Mouse (Mus musculus) embryonic facial prominence, embryonic 10.5 days (tissue): ENCODE measurements at regions not wholly inside any gene's neighbourhood (a gene's known extent, or its start where the extent isn't known, plus 50 kb on each side); places are given as distances from the start of the nearest gene placed in this dataset.
"Not testable (repeated sequence)": the region's sequence is repeated elsewhere in the genome, so short reads cannot be mapped to it uniquely, and the experiment has no call there.

ENCODE experiments used
- DNase-seq: peaks from one replicate; pipeline ENCODE4 v3.0.0-alpha.2; 2017; ENCODE audit warnings: low spot score
- H3K27ac ChIP-seq: fragments of 300-500 bp; sonication (generic); replicated peaks from 2 replicates; pipeline ENCODE4 v1.5.1; 2016; ENCODE audit warnings: mild to moderate bottlenecking
- H3K27me3 ChIP-seq: fragments of 300-500 bp; sonication (generic); replicated peaks from 2 replicates; pipeline ENCODE4 v1.6.1; 2016; ENCODE audit warnings: low read depth, mild to moderate bottlenecking; ENCODE audit not compliant: poor library complexity, severe bottlenecking
- H3K36me3 ChIP-seq: fragments of 300-500 bp; sonication (generic); replicated peaks from 2 replicates; pipeline ENCODE4 v1.6.1; 2016; ENCODE audit warnings: mild to moderate bottlenecking, moderate library complexity
- H3K4me1 ChIP-seq: fragments of 300-500 bp; sonication (generic); 2 replicates; pipeline ENCODE4 v1.6.1; 2016
- H3K4me3 ChIP-seq: fragments of 300-500 bp; sonication (generic); 2 replicates; pipeline ENCODE4 v1.5.1; 2016; ENCODE audit warnings: mild to moderate bottlenecking, moderate library complexity
- H3K9me3 ChIP-seq: fragments of 300-500 bp; sonication (generic); 2 replicates; pipeline ENCODE4 v1.6.1; 2016; ENCODE audit warnings: mild to moderate bottlenecking
- WGBS: fragments of 180-500 bp; shearing (Covaris S2); methylation state at CpG from one replicate; pipeline ENCODE4 v1.1.7; 2016; 5-methylcytosine and 5-hydroxymethylcytosine counted together

GRCm38 (mm10) chr13:3406236-3407017, 131.4 kb upstream of the Gdi2 start:
- H3K4me1 ChIP-seq, H3K36me3 ChIP-seq, H3K27ac ChIP-seq, H3K27me3 ChIP-seq, H3K4me3 ChIP-seq: not testable (repeated sequence)
- peaks cover 10% of the 10 kb centered on the region for H3K9me3 ChIP-seq
- peak; percentile 70 for DNase-seq
- 37% methylated on average over 8 of the region's 8 CpGs for WGBS

- H3K4me1 ChIP-seq, H3K4me3 ChIP-seq, H3K36me3 ChIP-seq, H3K27ac ChIP-seq, H3K27me3 ChIP-seq, DNase-seq: not testable (repeated sequence)
- peaks cover 14% of the 10 kb centered on the region for H3K9me3 ChIP-seq
- 69% methylated on average over 3 of the region's 3 CpGs for whole genome bisulfite sequencing
Measured at GRCm38 (mm10) chr13:3410281-3410680, 127.6 kb upstream of the Gdi2 start.

GRCm38 (mm10) chr13:3417026-3417425, 120.8 kb upstream of the Gdi2 start:
- DNase-seq, result no peak
- Histone ChIP-seq H3K27ac (no peak overlapping the region), H3K4me3 (no peak overlapping the region), H3K4me1 (no peaks in the 10 kb centered on the region), H3K9me3 (peaks cover 26% of the 10 kb centered on the region), H3K27me3 (no peaks in the 10 kb centered on the region), H3K36me3 (no peaks in the 10 kb centered on the region)
- 78% methylated on average over 1 of the region's 1 CpGs for WGBS

- H3K27me3 ChIP-seq, H3K9me3 ChIP-seq, H3K4me1 ChIP-seq, DNase-seq, H3K4me3 ChIP-seq, H3K36me3 ChIP-seq, H3K27ac ChIP-seq: not testable (repeated sequence)
- 85% methylated on average over 6 of the region's 6 CpGs for WGBS
Measured at GRCm38 (mm10) chr13:3455374-3455773, 82.5 kb upstream of the Gdi2 start.

GRCm38 (mm10) chr13:3476884-3477283, 61.0 kb upstream of the Gdi2 start:
- no peak for DNase-seq
- H3K9me3 ChIP-seq, result no peaks in the 10 kb centered on the region
- H3K27me3 ChIP-seq, result no peaks in the 10 kb centered on the region
- no peak overlapping the region for H3K27ac ChIP-seq
- H3K36me3 ChIP-seq, result peaks cover 21% of the 10 kb centered on the region
- peaks cover 13% of the 10 kb centered on the region for H3K4me1 ChIP-seq
- no peak overlapping the region for H3K4me3 ChIP-seq

- WGBS, result 1% methylated on average over 45 of the region's 45 CpGs
- Histone ChIP-seq H3K27me3 (no peaks in the 10 kb centered on the region), H3K4me3 (peak overlapping the region; percentile 79), H3K9me3 (no peaks in the 10 kb centered on the region), H3K4me1 (peaks cover 13% of the 10 kb centered on the region), H3K36me3 (peaks cover 32% of the 10 kb centered on the region), H3K27ac (peak overlapping the region; percentile 85)
- DNase-seq, result peak; percentile 91
Measured at GRCm38 (mm10) chr13:3477997-3478728, 59.7 kb upstream of the Gdi2 start.
